30 mouse cellular contexts compared by ENCODE assay signal in genomic region chr6:87475223-87475622, GRCm38 (mm10). TPM values are rescaled to one million over a fixed set of nuclear protein-coding genes. Genes with fewer than 3 reads are reported as not detected.
A peak's percentile ranks its signal among the peaks of the same experiment; 100 is the strongest.
DNase-seq lines count a peak whose midpoint lies in the region; ATAC-seq and TF ChIP-seq lines count a peak whose summit lies in the region.
"Had no signal": no experiment of that assay in that cellular context is flagged by ENCODE, and none has a peak within 500 bp of the region (broad histone marks: within the 10 kb centered on the region; RNA-seq: fewer than 3 reads in every experiment).

No protein-coding gene starts in this region.

- no peak for TF ChIP-seq CTCF in CH12.LX (conservative IDR thresholded peaks at IDR 0.05 in 1 of 2, IDR thresholded peaks at IDR 0.05 in 1 of 2; ENCODE audit: low read depth in 2 of 2, low read length in 2 of 2)
- TF ChIP-seq CTCF in stomach, postnatal 0 days (IDR thresholded peaks at IDR 0.05; ENCODE audit: low read depth): no peak

- no peak overlapping the region for H3K4me2 ChIP-seq in CH12.LX (ENCODE audit: insufficient read depth, low read depth, poor library complexity, severe bottlenecking)
- no peak overlapping the region for H3K4me2 ChIP-seq in stomach, postnatal 0 days (replicated peaks; ENCODE audit: low read depth)
- H3K4me2 ChIP-seq: embryonic facial prominence, embryonic 13.5 days; embryonic facial prominence, embryonic 15.5 days; forebrain, embryonic 12.5 days had no signal

- no peaks in the 10 kb centered on the region for H3K9me3 ChIP-seq in CH12.LX (replicated peaks; ENCODE audit: low read length)
- no peaks in the 10 kb centered on the region for H3K9me3 ChIP-seq in stomach, postnatal 0 days (ENCODE audit: control insufficient read depth, low read length)
- H3K9me3 ChIP-seq: embryonic facial prominence, embryonic 13.5 days; embryonic facial prominence, embryonic 15.5 days; forebrain, embryonic 12.5 days had no signal

- 75% methylated on average over 5 of the region's 5 CpGs for whole genome bisulfite sequencing in stomach, postnatal 0 days

- no peak for TF ChIP-seq POLR2A in CH12.LX (IDR thresholded peaks at IDR 0.05; ENCODE audit: low read depth, low read length)

- no peak overlapping the region for H3K27ac ChIP-seq in CH12.LX (ENCODE audit: insufficient read depth, low read depth)
- no peak overlapping the region; the same call in 1 of the 2 replicates for H3K27ac ChIP-seq in stomach, postnatal 0 days (replicated peaks)
- H3K27ac ChIP-seq: embryonic facial prominence, embryonic 13.5 days; embryonic facial prominence, embryonic 15.5 days; forebrain, embryonic 12.5 days had no signal

- in situ Hi-C loops in CH12.LX (cut with MboI; ENCODE audit: low pct_ligation_motif_present, low pct_unique_long_range_greater_than_20kb, low sequenced_read_pairs): no loop called here

- dilution Hi-C loops in CH12.LX (cut with MboI; ENCODE audit: extremely low pct_ligation_motif_present, extremely low pct_unique_long_range_greater_than_20kb, low sequenced_read_pairs): no loop called here

- no peak overlapping the region for H3K4me3 ChIP-seq in CH12.LX (replicated peaks in 1 of 3; ENCODE audit: low read depth in 2 of 3, low read length in 2 of 3, poor library complexity in 1 of 3)
- no peak overlapping the region for H3K4me3 ChIP-seq in stomach, postnatal 0 days (ENCODE audit: low read depth, low read length)
- H3K4me3 ChIP-seq: embryonic facial prominence, embryonic 13.5 days; embryonic facial prominence, embryonic 15.5 days; erythroblast, embryonic 14.5 days; forebrain, embryonic 12.5 days had no signal

- peak; percentile 35; the same call in 1 of the 2 replicates for ATAC-seq in stomach, postnatal 0 days (ENCODE audit: low FRiP score, low TSS enrichment)
- ATAC-seq: activated CD4-positive, CD25-positive, alpha-beta regulatory T cell, adult 4 months; CD4-positive, CD25-positive, alpha-beta regulatory T cell, adult 4 months; forebrain, embryonic 14.5 days; forebrain, embryonic 16.5 days had no signal

- H3K4me1 ChIP-seq in CH12.LX (ENCODE audit: control insufficient read depth in 1 of 2, insufficient read depth in 2 of 2): peaks cover 18 to 53% of the 10 kb centered on the region in 2 experiments
- no peaks in the 10 kb centered on the region for H3K4me1 ChIP-seq in stomach, postnatal 0 days (replicated peaks; ENCODE audit: control insufficient read depth, insufficient read depth)

- TF ChIP-seq RAD21 in CH12.LX (IDR thresholded peaks at IDR 0.05; ENCODE audit: low read depth, low read length): no peak

- TF ChIP-seq EP300 in CH12.LX (IDR thresholded peaks at IDR 0.05; ENCODE audit: low read length): 0 out of 2 replicates have a peak, but pooled peaks have one; percentile 15
- peak; percentile 23 for TF ChIP-seq EP300 in stomach, postnatal 0 days (optimal IDR thresholded peaks at IDR 0.05)

- no peak overlapping the region for H3K9ac ChIP-seq in CH12.LX (ENCODE audit: insufficient read depth, low read depth)
- no peak overlapping the region for H3K9ac ChIP-seq in stomach, postnatal 0 days (ENCODE audit: low read length)
- H3K9ac ChIP-seq: embryonic facial prominence, embryonic 13.5 days; embryonic facial prominence, embryonic 15.5 days; forebrain, embryonic 12.5 days had no signal

- H3K36me3 ChIP-seq in CH12.LX (replicated peaks in 1 of 2; ENCODE audit: control insufficient read depth in 1 of 2, insufficient read depth in 1 of 2, low read length in 1 of 2): peaks cover 45 to 83% of the 10 kb centered on the region in 2 experiments
- H3K36me3 ChIP-seq in stomach, postnatal 0 days (ENCODE audit: control insufficient read depth, insufficient read depth, low read length): no peaks in the 10 kb centered on the region
- H3K36me3 ChIP-seq: embryonic facial prominence, embryonic 13.5 days; embryonic facial prominence, embryonic 15.5 days; forebrain, embryonic 12.5 days had no signal

- DNase-seq in CH12.LX (ENCODE audit: extremely low read depth): peak; percentile 66
- DNase-seq in adipocyte (ENCODE audit: low spot score): peak; percentile 44
- DNase-seq in stomach, postnatal 0 days (ENCODE audit: low spot score): no peak
- DNase-seq in kidney, adult 8-10 months: no peak
- DNase-seq in left cerebral cortex, adult 9 months (ENCODE audit: low spot score in 2 of 2): no peak
- DNase-seq: adrenal gland, adult 2 months; adrenal gland, postnatal 10 days; adrenal gland, postnatal 25 days; B cell, adult 2 months; cerebellum, adult 11 months; cerebellum, adult 18-20 months; cerebellum, adult 8-10 months; cerebellum, adult 9-11 months; cerebellum, postnatal 14 days; cerebellum, postnatal 36 days; embryo, embryonic 11 days had no signal

- no peaks in the 10 kb centered on the region for H3K27me3 ChIP-seq in CH12.LX (replicated peaks)
- H3K27me3 ChIP-seq in stomach, postnatal 0 days (ENCODE audit: control insufficient read depth, insufficient read depth, low read length): no peaks in the 10 kb centered on the region
- H3K27me3 ChIP-seq: embryonic facial prominence, embryonic 13.5 days; embryonic facial prominence, embryonic 15.5 days; forebrain, embryonic 12.5 days had no signal

- H3K79me2 ChIP-seq in CH12.LX (replicated peaks; ENCODE audit: control insufficient read depth, extremely low read depth, insufficient read depth, poor library complexity, severe bottlenecking): no peaks in the 10 kb centered on the region

TF ChIP-seq in CH12.LX, 34 proteins besides CTCF, POLR2A, EP300 and RAD21:
- no peak for TF ChIP-seq USF1 (IDR thresholded peaks at IDR 0.05; ENCODE audit: low read depth, low read length)
- TF ChIP-seq MAFK (IDR thresholded peaks at IDR 0.05; ENCODE audit: insufficient replicate concordance, low read length): 0 out of 2 replicates have a peak, but pooled peaks have one; percentile 8
- TF ChIP-seq ETS1 (conservative IDR thresholded peaks at IDR 0.05; ENCODE audit: low read depth, low read length): peak; percentile 67
- no peak for TF ChIP-seq CHD1 (IDR thresholded peaks at IDR 0.05; ENCODE audit: low read depth, low read length)
- no peak for TF ChIP-seq JUND (conservative IDR thresholded peaks at IDR 0.05; ENCODE audit: low read depth, low read length)
- no peak for TF ChIP-seq POLR2AphosphoS2 (IDR thresholded peaks at IDR 0.05; ENCODE audit: low read depth, low read length)
- no peak for TF ChIP-seq MAZ (IDR thresholded peaks at IDR 0.05; ENCODE audit: low read depth, low read length)
- no peak for TF ChIP-seq JUN (IDR thresholded peaks at IDR 0.05; ENCODE audit: insufficient read depth, low read depth, low read length)
- peak; percentile 52 for TF ChIP-seq BHLHE40 (IDR thresholded peaks at IDR 0.05; ENCODE audit: low read depth, low read length)
- TF ChIP-seq RCOR1 (conservative IDR thresholded peaks at IDR 0.05; ENCODE audit: low read depth, low read length): no peak
- TF ChIP-seq ELF1 (IDR thresholded peaks at IDR 0.05; ENCODE audit: low read depth, low read length): no peak
- TF ChIP-seq CHD2 (IDR thresholded peaks at IDR 0.05; ENCODE audit: low read length): no peak
- no peak for TF ChIP-seq ZKSCAN1 (IDR thresholded peaks at IDR 0.05; ENCODE audit: borderline replicate concordance, low read depth, low read length)
- TF ChIP-seq ZC3H11A (IDR thresholded peaks at IDR 0.05; ENCODE audit: low read depth, low read length): no peak
- no peak for TF ChIP-seq NELFE (IDR thresholded peaks at IDR 0.05; ENCODE audit: low read depth, low read length)
- 0 out of 2 replicates have a peak, but pooled peaks have one; percentile 23 for TF ChIP-seq IRF4 (IDR thresholded peaks at IDR 0.05; ENCODE audit: low read depth, low read length)
- no peak for TF ChIP-seq TBP (conservative IDR thresholded peaks at IDR 0.05; ENCODE audit: low read depth, low read length)
- no peak for TF ChIP-seq ZNF384 (IDR thresholded peaks at IDR 0.05; ENCODE audit: low read depth, low read length)
- no peak for TF ChIP-seq UBTF (IDR thresholded peaks at IDR 0.05; ENCODE audit: low read depth, low read length)
- no peak for TF ChIP-seq TCF12 (IDR thresholded peaks at IDR 0.05; ENCODE audit: low read depth, low read length)
- no peak for TF ChIP-seq USF2 (conservative IDR thresholded peaks at IDR 0.05; ENCODE audit: low read depth, low read length)
- no peak for TF ChIP-seq PAX5 (IDR thresholded peaks at IDR 0.05; ENCODE audit: low read length)
- TF ChIP-seq MAX (IDR thresholded peaks at IDR 0.05; ENCODE audit: low read length): no peak
- no peak for TF ChIP-seq SMC3 (IDR thresholded peaks at IDR 0.05; ENCODE audit: low read depth, low read length)
- no peak for TF ChIP-seq ZMIZ1 (IDR thresholded peaks at IDR 0.05; ENCODE audit: low read depth, low read length)
- no peak for TF ChIP-seq MXI1 (IDR thresholded peaks at IDR 0.05; ENCODE audit: low read depth, low read length)
- TF ChIP-seq GABPA (IDR thresholded peaks at IDR 0.05; ENCODE audit: insufficient replicate concordance, low read depth, low read length): no peak

RNA-seq across cellular contexts. Expression of gene Bmp10, which starts 46.4 kb away (rescaled TPM):
- not detected in 2 replicates for total RNA-seq in CH12.LX (2012; rRNA removed)
- total RNA-seq in CH12.LX (2014; rRNA removed): not detected in 2 replicates
- not detected in 2 replicates for polyA plus RNA-seq in CH12.LX (2012; ENCODE audit: insufficient read length, low read depth)
- not detected in 2 replicates for polyA plus RNA-seq in stomach, postnatal 0 days (2015; fragmentation: Nextera tagmentation; extraction: Ambion mirVana)
- total RNA-seq: adrenal gland, adult 2 months; adrenal gland, postnatal 25 days; common myeloid progenitor, adult 5-6 weeks; ES-E14; MEL had no signal
- polyA plus RNA-seq: activated CD4-positive, CD25-positive, alpha-beta regulatory T cell, adult 4 months; adrenal gland, adult 2 months; brain, embryonic 14.5 days; CD4-positive, CD25-positive, alpha-beta regulatory T cell, adult 4 months; embryonic facial prominence, embryonic 11.5 days; embryonic facial prominence, embryonic 13.5 days; embryonic facial prominence, embryonic 15.5 days; erythroblast, embryonic 14.5 days; forebrain, embryonic 12.5 days; forebrain, embryonic 14.5 days; forebrain, embryonic 16.5 days; frontal cortex, adult 2 months had no signal

RNA-seq across cellular contexts. Expression of gene Arhgap25, which starts 57.8 kb away (rescaled TPM):
- 9.3 and 11.7 TPM in 2 replicates for total RNA-seq in CH12.LX (2012; rRNA removed)
- 11.2 and 12.5 TPM in 2 replicates for total RNA-seq in CH12.LX (2014; rRNA removed)
- polyA plus RNA-seq in CH12.LX (2012; ENCODE audit: insufficient read length, low read depth): 16.5 TPM in 2 replicates
- polyA plus RNA-seq in stomach, postnatal 0 days (2015; fragmentation: Nextera tagmentation; extraction: Ambion mirVana): 3.6 and 3.7 TPM in 2 replicates
- polyA plus RNA-seq: erythroblast, embryonic 14.5 days had no signal

Comparison
In these comparisons a context has a peak if more than half of its experiments do, and no peak if none do; other contexts are left out.
1. DNase-seq: peak in CH12.LX (single experiment) and adipocyte (single experiment); none in stomach, postnatal 0 days (single experiment), kidney, adult 8-10 months (0 of 2) and left cerebral cortex, adult 9 months (0 of 2).